Mouse (Mus musculus) spleen, postnatal 14 days (tissue): ENCODE measurements around the gene Awat1.
A peak's percentile ranks its signal among the peaks of the same experiment; 100 is the strongest.

ENCODE experiments used
- DNase-seq, 2 experiments: peaks; one replicate each; pipeline ENCODE4 v3.0.0; 2021 to 2022; ENCODE audit warnings: low spot score in 2 of 2

Gene Awat1

GRCm38 (mm10) chrX:100571951-100572350 lies at the start of gene Awat1:
TSS of gene Awat1 (plus strand) at chrX:100572251.
- DNase-seq: no peak

DNA sequence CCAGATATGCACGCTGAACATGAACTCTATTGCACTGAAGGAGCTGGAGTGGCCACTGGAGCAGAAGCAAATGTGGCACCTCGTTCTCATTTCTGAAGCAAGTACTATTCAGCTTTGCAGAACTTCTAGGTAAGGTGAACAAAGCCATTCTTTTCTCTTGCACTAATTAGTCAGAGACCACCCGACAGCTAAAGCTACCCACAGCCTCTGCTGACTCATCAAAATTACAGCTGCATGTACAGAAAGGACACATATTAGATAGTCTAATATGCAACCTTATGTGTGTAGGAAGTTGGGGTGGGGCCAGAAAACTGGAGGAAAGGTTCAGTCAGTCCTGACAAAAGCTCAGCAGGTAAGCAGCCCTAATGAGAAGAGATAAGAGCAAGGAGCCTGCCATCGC lies 47.6 kb upstream of the Awat1 start, which contains the start of gene Dgat2l6:
Gene Dgat2l6 (plus strand): TSS at position 368 of the 400 bp plus-strand sequence.
- DNase-seq: no peak

- DNase-seq: no peak
Measured at GRCm38 (mm10) chrX:100556026-100556425, 16.0 kb upstream of the Awat1 start.

DNA sequence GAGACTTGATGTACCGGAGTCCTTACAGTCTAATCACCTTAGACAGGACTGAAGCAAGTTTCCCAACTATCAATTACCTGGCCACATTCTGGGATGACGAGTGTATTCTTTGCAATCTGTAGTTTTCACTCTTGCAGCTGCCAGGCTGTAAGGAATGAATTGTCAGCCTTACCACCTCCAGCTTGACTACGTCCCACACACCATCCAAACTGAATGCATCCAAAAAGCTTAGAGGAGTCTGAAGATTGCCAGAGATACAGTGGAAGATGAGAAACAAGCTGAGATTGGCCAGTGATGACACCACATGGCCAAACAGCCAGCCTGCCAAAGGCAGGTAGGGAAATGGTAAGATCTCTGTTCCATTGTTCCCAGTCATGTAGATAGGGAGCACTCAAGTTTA lies 6.4 kb upstream of the Awat1 start:
- no peak for DNase-seq

DNA sequence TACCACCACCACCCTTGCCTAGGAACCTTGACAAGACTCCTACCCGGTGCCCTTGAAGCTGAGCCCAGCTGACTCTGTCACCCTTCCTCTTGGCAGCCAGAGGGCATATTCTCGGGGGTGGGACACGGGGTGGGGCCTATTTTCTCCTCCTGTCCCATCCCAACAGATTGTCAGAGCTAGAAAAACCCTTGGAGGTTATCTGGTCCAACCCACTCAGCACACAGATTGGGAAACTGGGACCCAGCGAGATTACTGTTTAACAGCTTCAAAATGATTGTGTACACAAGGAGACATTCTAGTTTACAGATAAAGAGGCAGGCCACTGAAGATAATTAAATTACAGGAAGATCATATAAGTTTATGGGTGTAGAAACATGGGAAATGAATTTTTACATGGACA lies 22.7 kb downstream of the Awat1 start, which contains the start of gene P2ry4:
Gene P2ry4 (minus strand): TSS at position 79 of the 400 bp plus-strand sequence.
- DNase-seq: no peak

DNA sequence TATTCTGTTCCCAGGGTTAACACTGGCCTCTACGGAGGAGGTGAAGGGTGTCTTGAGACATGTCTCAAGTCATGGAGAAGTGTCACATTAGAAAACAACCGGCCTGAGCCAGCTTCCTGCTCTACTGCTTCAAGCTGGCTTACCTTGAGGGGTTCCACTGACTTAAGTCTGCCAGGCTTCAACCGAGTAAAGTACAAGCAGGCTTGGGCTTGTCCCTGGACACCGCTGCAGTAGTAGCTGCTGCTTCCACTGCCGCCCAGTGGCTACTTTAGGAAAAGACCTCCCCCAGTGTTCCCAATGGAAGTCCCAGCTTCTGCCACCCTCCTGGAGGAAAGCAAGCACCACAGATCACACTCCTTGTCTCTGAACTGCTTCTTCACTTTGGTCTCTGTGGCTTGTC lies 25.4 kb downstream of the Awat1 start:
- DNase-seq: no peak

GRCm38 (mm10) chrX:100599755-100600154 lies 27.7 kb downstream of the Awat1 start:
- no peak for DNase-seq

GRCm38 (mm10) chrX:100605314-100605713 lies 33.3 kb downstream of the Awat1 start, which contains the start of gene Arr3:
TSS of gene Arr3 (plus strand) at chrX:100605497.
- DNase-seq: no peak

DNA sequence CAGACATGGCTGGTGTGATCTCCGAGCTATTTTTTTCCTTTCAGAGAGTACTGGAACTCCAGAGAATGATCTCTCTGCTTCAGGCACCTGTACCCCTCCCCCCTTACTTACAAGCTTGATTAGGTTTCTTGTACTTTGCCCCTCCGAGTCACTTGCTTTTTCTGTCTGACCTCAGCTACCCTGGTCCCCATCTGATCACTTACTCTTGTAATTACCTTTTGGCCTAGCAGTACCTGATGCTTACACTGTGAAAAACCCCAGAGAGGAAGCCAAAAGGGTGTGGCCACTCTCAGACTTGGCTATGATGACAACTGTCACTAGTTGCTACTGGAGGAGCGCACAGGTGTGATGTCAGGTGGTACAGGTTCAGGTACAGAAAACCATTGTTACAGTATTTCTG lies 46.4 kb downstream of the Awat1 start:
- DNase-seq: no peak

- no peak for DNase-seq
Measured at GRCm38 (mm10) chrX:100621366-100621765, 49.3 kb downstream of the Awat1 start.

DNA sequence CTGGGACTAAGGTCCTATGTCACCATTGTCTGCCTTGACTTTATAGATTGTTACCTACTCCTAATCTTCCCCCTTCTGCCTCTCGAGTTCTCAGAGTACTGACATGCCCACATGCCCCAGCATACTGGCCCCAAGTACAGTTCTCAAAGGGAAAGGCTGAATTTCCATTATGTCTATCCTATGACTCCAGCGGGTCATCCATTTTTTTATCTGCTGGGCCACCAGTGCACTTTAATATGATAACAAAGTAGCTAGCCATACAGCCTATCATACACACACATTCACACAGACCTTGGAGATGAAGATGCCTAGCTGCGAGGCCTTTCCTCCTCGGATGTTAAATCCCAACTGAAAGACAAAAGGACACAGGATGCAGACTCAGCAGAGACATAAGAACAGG lies 52.2 kb downstream of the Awat1 start:
- no peak for DNase-seq

DNA sequence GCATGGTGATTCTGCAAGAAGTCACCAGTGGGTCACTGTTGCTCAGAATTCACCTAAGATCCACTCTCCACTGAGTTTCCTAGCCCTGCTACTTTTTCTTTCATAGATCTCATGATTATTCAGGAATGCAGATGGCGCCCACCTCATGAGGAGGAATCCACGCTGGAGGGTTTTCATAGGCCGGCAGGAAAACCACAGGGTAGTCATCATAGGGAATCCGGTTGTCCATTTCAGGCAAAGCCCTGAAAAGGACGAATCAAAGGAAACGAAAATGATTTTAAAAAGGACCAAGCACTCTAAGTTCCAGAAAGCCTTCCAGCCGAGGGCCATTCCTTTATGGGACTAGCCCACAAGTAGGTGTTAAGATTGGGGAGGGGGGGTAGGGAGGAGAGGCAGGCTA lies 53.1 kb downstream of the Awat1 start:
- no peak for DNase-seq

GRCm38 (mm10) chrX:100625546-100625801 lies 53.4 kb downstream of the Awat1 start, which contains the start of gene Kif4:
TSS of gene Kif4 (plus strand) at chrX:100625737.
- DNase-seq: no peak

DNA sequence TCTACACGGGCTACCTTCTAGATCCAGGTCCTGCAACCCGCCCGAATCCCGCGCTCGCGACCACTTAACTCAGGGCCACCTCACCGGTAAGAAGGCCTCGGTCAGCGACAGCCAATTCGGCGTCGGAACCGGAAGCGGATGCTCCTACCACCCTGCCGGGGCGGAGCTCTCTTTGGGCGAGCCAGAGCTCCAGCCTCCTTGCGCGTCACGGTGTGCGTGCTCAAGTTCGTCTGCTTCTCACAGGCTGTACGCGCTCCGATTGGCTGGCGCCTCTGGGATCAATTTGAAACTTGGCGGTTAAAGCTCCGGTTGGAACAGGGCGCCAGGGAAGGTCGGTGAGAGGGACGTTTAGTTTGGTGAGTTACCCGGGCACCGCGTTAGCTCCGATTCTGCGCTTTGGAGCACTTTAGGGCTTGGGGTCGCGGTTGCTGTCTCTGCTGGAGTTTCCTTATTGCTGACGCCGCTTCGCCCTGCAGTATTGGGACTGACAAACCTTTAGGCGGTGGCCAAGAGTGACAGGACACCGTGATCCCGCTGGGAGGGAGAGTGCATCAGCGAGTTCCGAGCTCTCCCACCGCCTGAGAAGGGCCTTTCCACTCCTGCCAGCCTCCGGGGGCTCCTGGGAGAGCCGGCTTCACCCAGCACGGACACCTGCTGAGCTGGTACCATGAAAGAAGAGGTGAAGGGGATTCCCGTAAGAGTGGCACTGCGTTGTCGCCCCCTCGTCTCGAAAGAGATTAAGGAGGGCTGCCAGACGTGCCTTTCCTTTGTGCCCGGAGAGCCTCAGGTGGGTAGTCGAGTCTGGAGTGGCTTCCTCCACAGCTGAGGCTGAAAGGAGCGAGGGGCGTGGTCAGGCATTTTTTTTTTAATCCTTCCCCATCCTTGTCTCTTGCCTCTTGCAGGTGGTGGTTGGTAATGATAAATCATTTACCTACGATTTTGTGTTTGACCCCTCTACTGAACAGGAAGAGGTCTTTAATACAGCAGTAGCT lies 54.0 kb downstream of the Awat1 start, which contains the start of gene Pdzd11:
Gene Pdzd11 (minus strand): TSS at position 767 of the 992 bp plus-strand sequence.
- DNase-seq: peak; percentile 73 to 79
